Mouse (Mus musculus) hindbrain, embryonic 16.5 days (tissue): ENCODE measurements around the gene Prpsap2. TPM values are rescaled to one million over a fixed set of nuclear protein-coding genes. Genes with fewer than 3 reads are reported as not detected.
A peak's percentile ranks its signal among the peaks of the same experiment; 100 is the strongest.

Source experiments
- ATAC-seq: fragments of 200-750 bp; cut with Nextera tagmentation; 2 replicates; pipeline ENCODE4 v1.8.0; 2017; ENCODE audit warnings: moderate TSS enrichment, moderate library complexity
- H3K27ac ChIP-seq: fragments of 300-500 bp; sonication (generic); 2 replicates; pipeline ENCODE4 v1.5.1; 2014; ENCODE audit warnings: low read depth, mild to moderate bottlenecking, control low read depth, low read length, moderate library complexity
- H3K27me3 ChIP-seq: fragments of 300-500 bp; sonication (generic); replicated peaks from 2 replicates; pipeline ENCODE4 v1.6.1; 2014; ENCODE audit warnings: low read length; ENCODE audit not compliant: control insufficient read depth, insufficient read depth
- H3K36me3 ChIP-seq: fragments of 300-500 bp; sonication (generic); 2 replicates; pipeline ENCODE4 v1.6.1; 2014; ENCODE audit warnings: mild to moderate bottlenecking, low read length, moderate library complexity, mixed read lengths; ENCODE audit not compliant: control insufficient read depth, insufficient read depth
- H3K4me1 ChIP-seq: fragments of 300-500 bp; sonication (generic); 2 replicates; pipeline ENCODE4 v1.6.1; 2014; ENCODE audit warnings: low read depth, low read length; ENCODE audit not compliant: control insufficient read depth, insufficient read depth
- H3K4me2 ChIP-seq: fragments of 300-500 bp; sonication (generic); 2 replicates; pipeline ENCODE4 v1.6.1; 2014; ENCODE audit warnings: mild to moderate bottlenecking, low read length, control low read depth, moderate library complexity
- H3K4me3 ChIP-seq: fragments of 300-500 bp; sonication (generic); 2 replicates; pipeline ENCODE4 v1.5.1; 2014; ENCODE audit warnings: mild to moderate bottlenecking, low read length, control low read depth, moderate library complexity
- H3K9ac ChIP-seq: fragments of 300-500 bp; sonication (generic); 2 replicates; pipeline ENCODE4 v1.6.1; 2014; ENCODE audit warnings: low read depth, mild to moderate bottlenecking, control low read depth, low read length, moderate library complexity
- H3K9me3 ChIP-seq: fragments of 300-500 bp; sonication (generic); 2 replicates; pipeline ENCODE4 v1.6.1; 2014; ENCODE audit warnings: mild to moderate bottlenecking, low read length, moderate library complexity; ENCODE audit not compliant: control insufficient read depth
- WGBS: fragments of 180-500 bp; shearing (Covaris S2); extraction: QIAGEN DNeasy Blood & Tissue Kit; methylation state at CpG from one replicate; pipeline ENCODE4 v1.1.7; 2014; 5-methylcytosine and 5-hydroxymethylcytosine counted together
- polyA plus RNA-seq: library from polyadenylated mRNA; unstranded; fragments of >200 nt; fragmentation: Nextera tagmentation; extraction: Ambion mirVana; gene quantifications from 2 replicates; pipeline ENCODE4 v1.2.1, GENCODE M21; 2015

Prpsap2 gene
- polyA plus RNA-seq, 1 experiment from 2014 or later = 50.2 TPM

DNA sequence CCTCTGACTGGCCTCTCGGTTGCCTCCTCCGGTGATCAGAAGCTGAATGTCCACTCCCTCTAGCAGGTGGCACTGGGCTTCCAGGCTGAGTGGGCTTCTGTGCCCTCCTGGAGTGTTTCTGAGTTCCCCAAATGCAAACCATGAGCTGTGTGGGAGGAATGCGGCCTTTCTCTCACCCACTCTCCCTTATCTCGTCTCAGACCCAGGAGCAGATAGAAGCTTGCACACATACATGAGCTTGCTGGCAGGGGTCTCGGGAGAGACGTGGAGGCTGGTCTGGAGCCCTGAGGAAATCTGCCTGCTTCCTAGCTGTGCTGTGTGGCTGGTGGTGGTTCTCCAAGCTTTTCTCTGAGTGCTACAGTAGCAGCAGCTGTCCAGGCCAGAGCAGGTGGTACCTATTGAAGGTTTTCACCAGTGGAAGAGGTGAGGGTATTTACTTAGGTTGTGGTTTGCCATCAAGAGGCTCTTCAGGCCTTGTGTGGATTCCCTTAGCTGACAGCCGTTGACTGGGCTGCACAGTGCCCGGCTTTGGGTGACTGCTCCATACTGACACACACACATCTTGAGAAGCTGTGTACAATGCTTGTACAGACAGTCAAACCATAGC lies 76.7 kb downstream of the Prpsap2 start:
- no peaks in the 10 kb centered on the region for H3K36me3 ChIP-seq
- H3K4me1 ChIP-seq = peaks cover 4% of the 10 kb centered on the region; the same call in 1 of the 2 replicates
- H3K9me3 ChIP-seq = no peaks in the 10 kb centered on the region
- no peak overlapping the region for H3K4me2 ChIP-seq
- ATAC-seq = no peak
- H3K27me3 ChIP-seq = peaks cover 32% of the 10 kb centered on the region
- H3K27ac ChIP-seq = no peak overlapping the region
- no peak overlapping the region for H3K4me3 ChIP-seq
- H3K9ac ChIP-seq = no peak overlapping the region
- 70% methylated on average over 8 of the region's 8 CpGs for WGBS

GRCm38 (mm10) chr11:61683907-61684731 lies 77.8 kb downstream of the Prpsap2 start, which contains the start of gene Fam83g:
TSS of gene Fam83g (plus strand) at chr11:61684091.
- Histone ChIP-seq H3K27me3 (peaks cover 32% of the 10 kb centered on the region), H3K9ac (no peak within 1 kb of the TSS), H3K36me3 (no peaks in the 10 kb centered on the region), H3K27ac (no peak within 1 kb of the TSS), H3K4me1 (peaks cover 4% of the 10 kb centered on the region; the same call in 1 of the 2 replicates), H3K9me3 (no peaks in the 10 kb centered on the region), H3K4me2 (peak within 1 kb of the TSS; percentile 44), H3K4me3 (peak within 1 kb of the TSS; percentile 34)
- WGBS = 2% methylated on average over 76 of the region's 76 CpGs
- no peak for ATAC-seq

Other genes with a start within 250 kb of the Prpsap2 start
- gene Epn2, start 182.4 kb downstream of the Prpsap2 start, polyA plus RNA-seq = 66.9 and 70.5 TPM in 2 replicates
- gene Grap, start 108.8 kb downstream of the Prpsap2 start, polyA plus RNA-seq = 12.0 and 12.1 TPM in 2 replicates
- gene Fam83g, start 78.0 kb downstream of the Prpsap2 start, polyA plus RNA-seq = 0.12 and 0.18 TPM in 2 replicates
- not detected in 2 replicates for gene Slc5a10, start 41.3 kb downstream of the Prpsap2 start, polyA plus RNA-seq
- 31.1 and 39.5 TPM in 2 replicates for gene Ulk2, start 93.0 kb upstream of the Prpsap2 start, polyA plus RNA-seq
- gene Akap10, start 168.2 kb upstream of the Prpsap2 start, polyA plus RNA-seq = 9.7 and 10.9 TPM in 2 replicates
- gene Specc1, start 194.7 kb upstream of the Prpsap2 start, polyA plus RNA-seq = 12.3 and 14.3 TPM in 2 replicates